Mouse (Mus musculus) kidney, adult 2 months (tissue): ENCODE measurements around the gene Borcs6. TPM values are rescaled to one million over a fixed set of nuclear protein-coding genes. Genes with fewer than 3 reads are reported as not detected.

ENCODE experiments used
- DNase-seq: peaks from one replicate; pipeline ENCODE4 v3.0.0; 2021
- H3K27ac ChIP-seq: fragments of 200-500 bp; 2 replicates; pipeline ENCODE4 v1.5.1; 2012; ENCODE audit warnings: low read depth, low read length, control low read depth, inconsistent platforms; ENCODE audit not compliant: insufficient read depth
- H3K27me3 ChIP-seq: fragments of 200-500 bp; replicated peaks from 2 replicates; pipeline ENCODE4 v1.6.1; 2012; ENCODE audit warnings: mild to moderate bottlenecking, moderate library complexity, low read length, inconsistent platforms; ENCODE audit not compliant: control insufficient read depth, insufficient read depth
- H3K36me3 ChIP-seq: fragments of 200-500 bp; 2 replicates; pipeline ENCODE4 v1.6.1; 2012; ENCODE audit warnings: mild to moderate bottlenecking, moderate library complexity, low read length, inconsistent platforms; ENCODE audit not compliant: control insufficient read depth, insufficient read depth
- H3K4me1 ChIP-seq: fragments of 200-500 bp; 2 replicates; pipeline ENCODE4 v1.6.1; 2011; ENCODE audit warnings: low read length; ENCODE audit not compliant: control insufficient read depth, insufficient read depth
- H3K4me3 ChIP-seq: fragments of 200-500 bp; 2 replicates; pipeline ENCODE4 v1.5.1; 2011; ENCODE audit warnings: mild to moderate bottlenecking, low read depth, low read length, control low read depth; ENCODE audit not compliant: insufficient read depth
- CTCF ChIP-seq: fragments of 200-500 bp; conservative IDR thresholded peaks from 2 replicates; pipeline ENCODE4 v1.5.1; 2011; ENCODE audit warnings: low read depth, mild to moderate bottlenecking, control low read depth, low read length, moderate library complexity, mixed read lengths; ENCODE audit not compliant: insufficient read depth, insufficient read length
- POLR2A ChIP-seq: fragments of 200-500 bp; IDR thresholded peaks from one replicate; pipeline ENCODE4 v1.6.1; 2011; ENCODE audit warnings: low read depth, low read length, control low read depth
- WGBS: fragments of 180-500 bp; shearing (Covaris S2); methylation state at CpG from one replicate; pipeline ENCODE4 v1.1.7; 2018; 5-methylcytosine and 5-hydroxymethylcytosine counted together
- polyA plus RNA-seq: library from polyadenylated mRNA; depleted of rRNA; stranded (reverse); fragments of >200 nt; gene quantifications from 2 replicates; pipeline ENCODE4 v1.2.3, GENCODE M21; 2012

Gene Borcs6
- polyA plus RNA-seq, 1 experiment, result 14.8 TPM

DNA sequence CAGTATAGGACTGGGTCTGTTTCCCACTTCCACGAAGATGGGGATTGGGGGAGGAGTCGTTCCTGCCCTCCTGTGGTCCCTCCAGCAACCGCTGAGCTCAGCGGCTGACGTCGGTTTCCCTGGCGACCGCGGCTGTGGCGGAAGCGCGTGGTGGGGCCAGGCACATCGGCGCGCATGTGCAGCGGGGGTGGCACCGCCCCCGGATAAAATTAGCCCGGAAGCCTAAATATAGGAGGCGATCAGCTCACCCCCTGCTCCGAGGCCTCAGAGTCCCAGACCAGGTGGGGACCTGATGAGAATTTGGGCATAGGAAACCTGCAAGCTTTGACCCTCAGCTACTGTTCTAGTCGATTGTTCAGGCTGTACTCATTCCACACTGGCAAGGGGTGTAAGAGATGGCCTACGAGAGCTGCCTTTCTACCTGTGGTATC lies 40.4 kb downstream of the Borcs6 start:
- under 1% methylated on average over 23 of the region's 23 CpGs for WGBS
- DNase-seq, result peak; percentile 96
- H3K27me3 ChIP-seq, result no peaks in the 10 kb centered on the region

GRCm38 (mm10) chr11:69100639-69101360 lies 41.3 kb downstream of the Borcs6 start:
- peaks cover 24% of the 10 kb centered on the region for H3K36me3 ChIP-seq
- peaks cover 18% of the 10 kb centered on the region for H3K4me1 ChIP-seq
- H3K4me3 ChIP-seq, result no peak overlapping the region
- no peaks in the 10 kb centered on the region for H3K27me3 ChIP-seq
- TF ChIP-seq CTCF (no peak), POLR2A (no peak)
- no peak for DNase-seq
- WGBS, result 87% methylated on average over 20 of the region's 20 CpGs
- no peak overlapping the region for H3K27ac ChIP-seq

More for the DNA sequence above, 40.4 kb downstream of the Borcs6 start:
- H3K4me3 ChIP-seq, result peak overlapping the region; percentile 84
- no peak for TF ChIP-seq CTCF
- TF ChIP-seq POLR2A, result no peak
- H3K4me1 ChIP-seq, result peaks cover 18% of the 10 kb centered on the region
- peak overlapping the region; percentile 99 for H3K27ac ChIP-seq
- peaks cover 19% of the 10 kb centered on the region for H3K36me3 ChIP-seq

GRCm38 (mm10) chr11:69101604-69102402 lies 42.3 kb downstream of the Borcs6 start:
- H3K27me3 ChIP-seq, result no peaks in the 10 kb centered on the region
- H3K4me1 ChIP-seq, result peaks cover 18% of the 10 kb centered on the region
- H3K4me3 ChIP-seq, result no peak overlapping the region
- 93% methylated on average over 21 of the region's 21 CpGs for WGBS
- DNase-seq, result no peak
- no peak overlapping the region for H3K27ac ChIP-seq
- TF ChIP-seq POLR2A, result no peak
- no peak for TF ChIP-seq CTCF
- peaks cover 26% of the 10 kb centered on the region for H3K36me3 ChIP-seq

- Histone ChIP-seq H3K36me3 (peaks cover 28% of the 10 kb centered on the region), H3K27me3 (no peaks in the 10 kb centered on the region), H3K27ac (no peak overlapping the region), H3K4me1 (peaks cover 16% of the 10 kb centered on the region), H3K4me3 (no peak overlapping the region)
- DNase-seq, result no peak
- WGBS, result 86% methylated on average over 7 of the region's 7 CpGs
- no peak for TF ChIP-seq CTCF
- TF ChIP-seq POLR2A, result no peak
Observed at GRCm38 (mm10) chr11:69102403-69102725, 42.8 kb downstream of the Borcs6 start.

DNA sequence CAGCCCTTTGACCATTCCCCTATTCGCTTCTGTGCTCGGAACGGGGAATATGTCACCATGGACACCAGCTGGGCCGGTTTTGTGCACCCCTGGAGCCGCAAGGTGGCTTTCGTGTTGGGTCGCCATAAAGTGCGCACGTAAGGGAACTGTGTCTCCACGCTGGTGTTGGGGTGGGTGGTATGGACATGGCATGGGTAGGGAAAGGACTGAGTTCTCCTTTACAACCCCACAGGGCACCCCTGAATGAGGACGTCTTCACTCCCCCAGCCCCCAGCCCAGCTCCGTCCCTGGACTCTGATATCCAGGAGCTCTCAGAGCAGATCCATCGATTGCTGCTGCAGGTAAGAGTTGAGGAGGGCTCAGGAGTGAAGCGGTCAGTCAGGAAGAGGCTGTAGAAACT lies 43.6 kb downstream of the Borcs6 start:
- Histone ChIP-seq H3K27ac (no peak overlapping the region), H3K36me3 (peaks cover 30% of the 10 kb centered on the region), H3K4me1 (peaks cover 8% of the 10 kb centered on the region), H3K27me3 (no peaks in the 10 kb centered on the region), H3K4me3 (no peak overlapping the region)
- no peak for DNase-seq
- TF ChIP-seq CTCF (no peak), POLR2A (no peak)
- WGBS, result 96% methylated on average over 14 of the region's 14 CpGs

DNA sequence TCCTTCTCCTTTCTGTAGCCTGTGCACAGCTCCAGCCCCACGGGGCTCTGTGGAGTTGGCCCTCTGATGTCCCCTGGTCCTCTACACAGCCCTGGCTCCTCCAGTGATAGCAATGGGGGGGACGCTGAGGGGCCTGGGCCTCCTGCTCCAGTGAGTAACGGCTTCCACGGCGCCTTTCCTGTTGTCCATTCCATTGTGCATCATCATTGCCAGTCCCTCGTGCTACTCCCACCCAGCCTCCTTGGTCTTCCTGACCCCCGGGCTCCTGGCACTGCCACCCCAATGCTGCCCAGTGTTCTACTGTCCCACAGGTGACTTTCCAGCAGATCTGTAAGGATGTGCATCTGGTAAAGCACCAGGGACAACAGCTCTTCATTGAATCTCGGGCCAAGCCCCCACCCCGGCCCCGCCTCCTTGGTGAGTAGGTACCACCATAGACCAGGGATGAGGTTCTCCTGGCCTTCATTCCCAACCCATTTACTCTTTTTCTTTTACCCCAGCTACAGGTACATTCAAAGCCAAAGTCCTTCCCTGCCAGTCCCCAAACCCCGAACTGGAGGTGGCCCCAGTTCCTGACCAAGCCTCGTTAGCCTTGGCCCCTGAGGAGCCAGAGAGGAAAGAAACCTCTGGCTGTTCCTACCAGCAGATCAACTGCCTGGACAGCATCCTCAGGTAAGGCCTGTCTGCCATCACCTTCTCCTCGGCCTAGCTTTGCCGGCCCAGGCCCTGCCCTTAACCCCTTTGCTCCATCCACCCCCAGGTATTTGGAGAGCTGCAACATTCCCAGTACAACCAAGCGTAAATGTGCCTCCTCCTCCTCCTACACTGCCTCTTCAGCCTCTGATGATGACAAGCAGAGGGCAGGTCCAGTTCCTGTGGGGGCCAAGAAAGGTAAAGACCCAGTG lies 44.3 kb downstream of the Borcs6 start:
- H3K4me1 ChIP-seq, result peaks cover 4% of the 10 kb centered on the region; the same call in 1 of the 2 replicates
- peaks cover 34% of the 10 kb centered on the region for H3K36me3 ChIP-seq
- 85% methylated on average over 15 of the region's 15 CpGs for WGBS
- no peak for DNase-seq
- no peak overlapping the region for H3K27ac ChIP-seq
- no peaks in the 10 kb centered on the region for H3K27me3 ChIP-seq
- H3K4me3 ChIP-seq, result no peak overlapping the region
- TF ChIP-seq CTCF (no peak), POLR2A (no peak)
